Mouse (Mus musculus) frontal cortex, postnatal 36 days (tissue): ENCODE measurements around the gene Mb21d2.

Experiments used
- DNase-seq, 2 experiments: peaks; one replicate each; pipeline ENCODE4 v3.0.0; 2022; ENCODE audit warnings: low spot score in 2 of 2

Gene Mb21d2

GRCm38 (mm10) chr16:28902620-28903565 lies 26.6 kb downstream of the Mb21d2 start:
- DNase-seq, result no peak

- DNase-seq, result no peak
Measured at GRCm38 (mm10) chr16:28899161-28899540, 30.3 kb downstream of the Mb21d2 start.

- DNase-seq, result no peak
Measured at GRCm38 (mm10) chr16:28898509-28899160, 30.8 kb downstream of the Mb21d2 start.

GRCm38 (mm10) chr16:28896571-28896970 lies 32.9 kb downstream of the Mb21d2 start:
- no peak for DNase-seq

- no peak for DNase-seq
Measured at GRCm38 (mm10) chr16:28894872-28895271, 34.6 kb downstream of the Mb21d2 start.

GRCm38 (mm10) chr16:28893266-28893665 lies 36.2 kb downstream of the Mb21d2 start:
- no peak for DNase-seq

- DNase-seq, result no peak
Measured at GRCm38 (mm10) chr16:28886201-28886745, 43.2 kb downstream of the Mb21d2 start.

GRCm38 (mm10) chr16:28885474-28885873 lies 44.0 kb downstream of the Mb21d2 start:
- DNase-seq, result no peak

GRCm38 (mm10) chr16:28884661-28885060 lies 44.8 kb downstream of the Mb21d2 start:
- DNase-seq, result no peak

GRCm38 (mm10) chr16:28883649-28884048 lies 45.8 kb downstream of the Mb21d2 start:
- no peak for DNase-seq

- DNase-seq, result no peak
Measured at GRCm38 (mm10) chr16:28882687-28883428, 46.6 kb downstream of the Mb21d2 start.

- no peak for DNase-seq
Measured at GRCm38 (mm10) chr16:28881787-28882186, 47.7 kb downstream of the Mb21d2 start.

- no peak for DNase-seq
Measured at GRCm38 (mm10) chr16:28880756-28881155, 48.7 kb downstream of the Mb21d2 start.

- DNase-seq, result no peak
Measured at GRCm38 (mm10) chr16:28880307-28880681, 49.2 kb downstream of the Mb21d2 start.

GRCm38 (mm10) chr16:28879636-28880306 lies 49.7 kb downstream of the Mb21d2 start:
- no peak for DNase-seq

- no peak for DNase-seq
Measured at GRCm38 (mm10) chr16:28877162-28877662, 52.3 kb downstream of the Mb21d2 start.

GRCm38 (mm10) chr16:28873404-28873895 lies 56.0 kb downstream of the Mb21d2 start:
- DNase-seq, result no peak

- peak in 1 of 2 experiments; percentile 34 for DNase-seq
Measured at GRCm38 (mm10) chr16:28870860-28871259, 58.6 kb downstream of the Mb21d2 start.

- DNase-seq, result no peak
Measured at GRCm38 (mm10) chr16:28870456-28870855, 59.0 kb downstream of the Mb21d2 start.

GRCm38 (mm10) chr16:28868864-28869263 lies 60.6 kb downstream of the Mb21d2 start:
- DNase-seq, result no peak
